Mouse (Mus musculus) cerebellum, adult 2 months (tissue): ENCODE measurements around the gene Kazn.

ENCODE experiments used
- CTCF ChIP-seq: fragments of 200-500 bp; IDR thresholded peaks from 2 replicates; pipeline ENCODE4 v1.5.1; 2011; ENCODE audit warnings: low read depth, mild to moderate bottlenecking, control low read depth, low read length, moderate library complexity, borderline replicate concordance; ENCODE audit not compliant: insufficient read depth
- POLR2A ChIP-seq: fragments of 200-500 bp; IDR thresholded peaks from 2 replicates; pipeline ENCODE4 v1.6.1; 2011; ENCODE audit warnings: low read length, control low read depth, borderline replicate concordance; ENCODE audit not compliant: insufficient read depth

DNA sequence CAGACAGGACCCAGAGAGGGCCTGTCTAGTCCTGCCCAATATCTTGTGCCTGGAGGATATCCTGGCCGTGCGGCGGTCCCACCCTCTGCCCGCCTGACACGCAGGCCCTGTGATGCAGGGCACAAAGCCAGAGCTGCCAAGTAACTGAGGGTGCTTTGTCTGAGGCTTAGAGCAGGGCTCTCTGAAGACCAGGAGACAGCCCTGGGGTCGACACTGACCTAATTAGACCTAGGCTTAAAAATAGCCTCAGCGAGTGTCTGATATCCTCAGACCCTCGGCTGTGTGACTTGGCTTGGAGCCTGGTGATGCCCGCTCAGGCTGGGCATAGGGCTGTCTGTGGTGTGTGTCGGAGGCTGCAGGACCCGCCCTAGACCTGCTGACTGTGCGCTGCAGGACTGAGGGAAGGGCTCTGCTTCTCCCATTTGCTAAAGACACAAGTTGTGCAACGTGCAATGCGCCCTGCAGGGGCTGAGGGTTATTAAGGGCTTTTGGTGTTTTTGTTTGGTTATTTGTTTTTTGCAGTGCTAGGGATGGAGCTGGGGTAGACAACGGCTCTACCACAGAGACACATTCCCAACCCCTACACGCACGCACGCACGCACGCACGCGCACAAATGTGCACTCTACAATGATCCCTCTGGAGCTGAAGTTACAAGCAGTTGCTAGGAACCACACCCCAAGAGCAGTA is 181.5 kb downstream of the Kazn start:
- no peak; the same call in 1 of the 2 replicates for TF ChIP-seq CTCF
- no peak for TF ChIP-seq POLR2A
